Mouse (Mus musculus) kidney, postnatal 14 days (tissue): ENCODE data around the gene Yipf6.
"Not testable (repeated sequence)": the region's sequence is repeated elsewhere in the genome, so short reads cannot be mapped to it uniquely, and the experiment has no call there.

Source experiments
- DNase-seq: peaks from one replicate; pipeline ENCODE4 v3.0.0; 2022; ENCODE audit warnings: mixed read lengths

The Yipf6 gene

GRCm38 (mm10) chrX:98936101-98936500 is at the start of gene Yipf6:
Yipf6 (plus strand) TSS chrX:98936316.
- DNase-seq, result peak; percentile 0

- no peak for DNase-seq
These were observed 46.1 kb upstream of the Yipf6 start for GRCm38 (mm10) chrX:98890072-98890405.

GRCm38 (mm10) chrX:98890406-98891116 is 45.6 kb upstream of the Yipf6 start, which contains the start of gene Ophn1:
Ophn1 (minus strand) TSS chrX:98891025.
- peak; percentile 81 for DNase-seq

- DNase-seq, result peak; percentile 44
These were observed 37.8 kb upstream of the Yipf6 start for GRCm38 (mm10) chrX:98898307-98898706.

- no peak for DNase-seq
These were observed 31.9 kb upstream of the Yipf6 start for GRCm38 (mm10) chrX:98904226-98904625.

GRCm38 (mm10) chrX:98908910-98909309 is 27.2 kb upstream of the Yipf6 start:
- no peak for DNase-seq

- peak; percentile 42 for DNase-seq
These were observed 16.7 kb upstream of the Yipf6 start for GRCm38 (mm10) chrX:98919423-98919822.

GRCm38 (mm10) chrX:98936707-98937554 is 815 bp downstream of the Yipf6 start:
- DNase-seq, result peak; percentile 96

GRCm38 (mm10) chrX:98937555-98938294 is 1.6 kb downstream of the Yipf6 start:
- DNase-seq, result peak; percentile 96

- peak; percentile 5 for DNase-seq
These were observed 17.8 kb downstream of the Yipf6 start for GRCm38 (mm10) chrX:98953941-98954340.

- no peak for DNase-seq
These were observed 22.2 kb downstream of the Yipf6 start for GRCm38 (mm10) chrX:98958287-98958686.

GRCm38 (mm10) chrX:98959050-98959449 is 22.9 kb downstream of the Yipf6 start:
- no peak for DNase-seq

- no peak for DNase-seq
These were observed 27.6 kb downstream of the Yipf6 start for GRCm38 (mm10) chrX:98963742-98964141.

GRCm38 (mm10) chrX:98964513-98964912 is 28.4 kb downstream of the Yipf6 start:
- DNase-seq, result no peak

- DNase-seq, result not testable (repeated sequence)
These were observed 50.5 kb downstream of the Yipf6 start for GRCm38 (mm10) chrX:98986611-98987010.

- DNase-seq, result peak; percentile 61
These were observed 53.5 kb downstream of the Yipf6 start for GRCm38 (mm10) chrX:98989574-98989973.
